Mouse (Mus musculus): Measurements from ENCODE around the gene Psmd10. TPM values are rescaled to one million over a fixed set of nuclear protein-coding genes. Genes with fewer than 3 reads are reported as not detected.

Psmd10 gene
- polyA plus RNA-seq, 1 experiment from 2014 or later = 33.1 TPM

DNA sequence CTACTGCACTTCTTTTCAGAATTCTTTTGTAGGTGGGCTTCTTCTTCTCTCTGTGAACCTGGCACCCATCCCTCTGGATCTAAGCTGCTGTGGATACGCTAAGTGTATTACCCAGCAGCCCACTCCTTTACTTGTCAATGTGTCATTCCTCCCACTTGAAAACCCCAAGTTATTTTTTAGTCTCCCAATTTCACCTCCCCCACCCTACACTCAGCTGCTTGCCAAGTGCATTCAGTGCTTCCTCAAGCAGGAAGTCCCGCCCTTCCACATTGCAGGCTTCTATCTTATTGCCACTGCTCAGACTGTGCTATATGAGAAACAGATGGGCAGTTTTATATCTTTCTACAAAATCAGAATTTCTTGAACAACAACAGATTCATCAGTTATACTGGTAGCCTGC lies 23.0 kb upstream of the Psmd10 start:
- Histone ChIP-seq H3K36me3 (ENCODE audit: control insufficient read depth, insufficient read depth) (no peaks in the 10 kb centered on the region), H3K4me2 (ENCODE audit: low read depth, low read length) (no peak overlapping the region), H3K9me3 (replicated peaks; ENCODE audit: control insufficient read depth, low read length) (no peaks in the 10 kb centered on the region), H3K9ac (ENCODE audit: low read depth, low read length) (no peak overlapping the region), H3K27me3 (ENCODE audit: control insufficient read depth, insufficient read depth, low read depth, low read length) (peaks cover 6% of the 10 kb centered on the region; the same call in 1 of the 2 replicates), H3K4me1 (ENCODE audit: control insufficient read depth, low read depth, low read length) (no peaks in the 10 kb centered on the region; the same call in 1 of the 2 replicates), H3K27ac (ENCODE audit: low read length) (no peak overlapping the region), H3K4me3 (ENCODE audit: low read depth, low read length) (no peak overlapping the region)
- no peak; the same call in 1 of the 2 replicates for ATAC-seq (ENCODE audit: low read depth)
- 52% methylated on average over 2 of the region's 2 CpGs for WGBS (ENCODE audit: insufficient replicate concordance)

DNA sequence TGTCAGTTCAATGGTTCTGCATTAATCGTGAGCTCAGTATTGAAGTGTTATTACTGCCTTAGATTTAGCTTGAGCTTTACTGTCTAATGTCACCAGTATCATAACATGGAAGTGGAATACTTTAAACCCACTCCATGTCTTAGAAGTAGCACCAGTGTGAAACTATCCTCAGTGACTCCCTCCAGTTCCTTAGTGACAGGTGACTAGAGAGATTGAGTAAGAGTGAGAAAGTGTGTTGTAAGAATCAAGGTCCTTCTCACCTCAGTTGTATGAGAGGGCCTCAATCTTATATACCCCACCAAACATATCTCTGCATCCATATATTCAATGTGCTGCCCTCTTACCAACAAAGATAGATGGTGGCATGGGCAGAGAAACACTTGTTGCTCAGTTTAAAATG lies 22.4 kb upstream of the Psmd10 start:
- no peak for ATAC-seq (ENCODE audit: low read depth)
- 71% methylated on average over 1 of the region's 1 CpGs for WGBS (ENCODE audit: insufficient replicate concordance)
- Histone ChIP-seq H3K4me3 (ENCODE audit: low read depth, low read length) (no peak overlapping the region), H3K9ac (ENCODE audit: low read depth, low read length) (no peak overlapping the region), H3K4me1 (ENCODE audit: control insufficient read depth, low read depth, low read length) (no peaks in the 10 kb centered on the region; the same call in 1 of the 2 replicates), H3K4me2 (ENCODE audit: low read depth, low read length) (no peak overlapping the region), H3K27ac (ENCODE audit: low read length) (no peak overlapping the region), H3K36me3 (ENCODE audit: control insufficient read depth, insufficient read depth) (no peaks in the 10 kb centered on the region), H3K27me3 (ENCODE audit: control insufficient read depth, insufficient read depth, low read depth, low read length) (peaks cover 6% of the 10 kb centered on the region; the same call in 1 of the 2 replicates), H3K9me3 (replicated peaks; ENCODE audit: control insufficient read depth, low read length) (no peaks in the 10 kb centered on the region)

- H3K4me3 ChIP-seq (ENCODE audit: low read depth, low read length) = peak overlapping the region; percentile 71
- 16% methylated on average over 5 of the region's 5 CpGs for WGBS (ENCODE audit: insufficient replicate concordance)
- H3K36me3 ChIP-seq (ENCODE audit: control insufficient read depth, insufficient read depth) = no peaks in the 10 kb centered on the region; the same call in 1 of the 2 replicates
- peak overlapping the region; percentile 64 for H3K4me2 ChIP-seq (ENCODE audit: low read depth, low read length)
- H3K27me3 ChIP-seq (ENCODE audit: control insufficient read depth, insufficient read depth, low read depth, low read length) = no peaks in the 10 kb centered on the region
- no peaks in the 10 kb centered on the region for H3K9me3 ChIP-seq (replicated peaks; ENCODE audit: control insufficient read depth, low read length)
- H3K9ac ChIP-seq (ENCODE audit: low read depth, low read length) = peak overlapping the region; percentile 69
- peak; percentile 7 for ATAC-seq (ENCODE audit: low read depth)
- no peaks in the 10 kb centered on the region; the same call in 1 of the 2 replicates for H3K4me1 ChIP-seq (ENCODE audit: control insufficient read depth, low read depth, low read length)
- peak overlapping the region; percentile 53; the same call in 1 of the 2 replicates for H3K27ac ChIP-seq (ENCODE audit: low read length)
Measured at GRCm38 (mm10) chrX:140956959-140957358, 431 bp upstream of the Psmd10 start.

GRCm38 (mm10) chrX:140953618-140954017 lies 2.9 kb downstream of the Psmd10 start:
- peak overlapping the region; percentile 31; the same call in 1 of the 2 replicates for H3K4me2 ChIP-seq (ENCODE audit: low read depth, low read length)
- no peaks in the 10 kb centered on the region; the same call in 1 of the 2 replicates for H3K4me1 ChIP-seq (ENCODE audit: control insufficient read depth, low read depth, low read length)
- no peaks in the 10 kb centered on the region for H3K9me3 ChIP-seq (replicated peaks; ENCODE audit: control insufficient read depth, low read length)
- peak; percentile 76 for ATAC-seq (ENCODE audit: low read depth)
- H3K27ac ChIP-seq (ENCODE audit: low read length) = peak overlapping the region; percentile 90
- H3K36me3 ChIP-seq (ENCODE audit: control insufficient read depth, insufficient read depth) = peaks cover 5% of the 10 kb centered on the region; the same call in 1 of the 2 replicates
- no peaks in the 10 kb centered on the region for H3K27me3 ChIP-seq (ENCODE audit: control insufficient read depth, insufficient read depth, low read depth, low read length)
- peak overlapping the region; percentile 57 for H3K4me3 ChIP-seq (ENCODE audit: low read depth, low read length)
- WGBS (ENCODE audit: insufficient replicate concordance) = 48% methylated on average over 4 of the region's 4 CpGs
- peak overlapping the region; percentile 67 for H3K9ac ChIP-seq (ENCODE audit: low read depth, low read length)

GRCm38 (mm10) chrX:140936271-140936670 lies 20.3 kb downstream of the Psmd10 start:
- Histone ChIP-seq H3K27ac (ENCODE audit: low read length) (no peak overlapping the region), H3K4me1 (ENCODE audit: control insufficient read depth, low read depth, low read length) (no peaks in the 10 kb centered on the region), H3K9me3 (replicated peaks; ENCODE audit: control insufficient read depth, low read length) (no peaks in the 10 kb centered on the region), H3K4me3 (ENCODE audit: low read depth, low read length) (no peak overlapping the region), H3K9ac (ENCODE audit: low read depth, low read length) (no peak overlapping the region), H3K36me3 (ENCODE audit: control insufficient read depth, insufficient read depth) (no peaks in the 10 kb centered on the region), H3K4me2 (ENCODE audit: low read depth, low read length) (no peak overlapping the region), H3K27me3 (ENCODE audit: control insufficient read depth, insufficient read depth, low read depth, low read length) (no peaks in the 10 kb centered on the region)
- no peak for ATAC-seq (ENCODE audit: low read depth)
- WGBS (ENCODE audit: insufficient replicate concordance) = 49% methylated on average over 5 of the region's 5 CpGs

- H3K27me3 ChIP-seq (ENCODE audit: control insufficient read depth, insufficient read depth, low read depth, low read length) = no peaks in the 10 kb centered on the region
- no peaks in the 10 kb centered on the region for H3K9me3 ChIP-seq (replicated peaks; ENCODE audit: control insufficient read depth, low read length)
- no peaks in the 10 kb centered on the region for H3K36me3 ChIP-seq (ENCODE audit: control insufficient read depth, insufficient read depth)
- no peak overlapping the region for H3K4me3 ChIP-seq (ENCODE audit: low read depth, low read length)
- no peak overlapping the region for H3K9ac ChIP-seq (ENCODE audit: low read depth, low read length)
- H3K4me1 ChIP-seq (ENCODE audit: control insufficient read depth, low read depth, low read length) = no peaks in the 10 kb centered on the region
- no peak overlapping the region for H3K4me2 ChIP-seq (ENCODE audit: low read depth, low read length)
- ATAC-seq (ENCODE audit: low read depth) = no peak
- H3K27ac ChIP-seq (ENCODE audit: low read length) = no peak overlapping the region
- WGBS (ENCODE audit: insufficient replicate concordance) = 33% methylated on average over 3 of the region's 3 CpGs
Measured at GRCm38 (mm10) chrX:140933263-140933662, 23.3 kb downstream of the Psmd10 start.

DNA sequence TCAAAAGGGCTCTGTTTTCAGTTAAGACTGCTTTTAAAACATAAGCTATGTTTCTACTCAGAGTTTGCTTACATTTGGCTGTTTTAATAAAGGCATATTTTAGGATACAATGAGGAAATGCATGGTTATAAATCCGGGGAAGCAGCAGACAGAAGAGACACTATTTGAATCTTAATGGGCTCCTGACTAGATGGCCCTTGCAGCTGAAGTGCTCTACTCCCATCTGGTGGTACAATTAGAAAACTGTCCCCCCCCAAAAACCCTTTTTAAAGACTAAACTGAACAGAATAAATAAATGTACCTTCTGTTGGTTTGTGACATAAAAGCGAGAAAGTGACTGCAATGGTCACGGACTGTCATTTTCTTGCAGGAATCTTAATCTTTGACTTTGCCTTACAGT lies 24.5 kb downstream of the Psmd10 start:
- no peak overlapping the region for H3K4me2 ChIP-seq (ENCODE audit: low read depth, low read length)
- H3K9ac ChIP-seq (ENCODE audit: low read depth, low read length) = no peak overlapping the region
- no peak for ATAC-seq (ENCODE audit: low read depth)
- H3K27me3 ChIP-seq (ENCODE audit: control insufficient read depth, insufficient read depth, low read depth, low read length) = no peaks in the 10 kb centered on the region
- no peaks in the 10 kb centered on the region for H3K36me3 ChIP-seq (ENCODE audit: control insufficient read depth, insufficient read depth)
- no peak overlapping the region for H3K27ac ChIP-seq (ENCODE audit: low read length)
- WGBS (ENCODE audit: insufficient replicate concordance) = 57% methylated on average over 3 of the region's 3 CpGs
- H3K4me3 ChIP-seq (ENCODE audit: low read depth, low read length) = no peak overlapping the region
- H3K4me1 ChIP-seq (ENCODE audit: control insufficient read depth, low read depth, low read length) = no peaks in the 10 kb centered on the region
- H3K9me3 ChIP-seq (replicated peaks; ENCODE audit: control insufficient read depth, low read length) = no peaks in the 10 kb centered on the region

GRCm38 (mm10) chrX:140921321-140921720 lies 35.2 kb downstream of the Psmd10 start:
- no peaks in the 10 kb centered on the region for H3K36me3 ChIP-seq (ENCODE audit: control insufficient read depth, insufficient read depth)
- WGBS (ENCODE audit: insufficient replicate concordance) = 69% methylated on average over 6 of the region's 6 CpGs
- no peaks in the 10 kb centered on the region for H3K9me3 ChIP-seq (replicated peaks; ENCODE audit: control insufficient read depth, low read length)
- no peak for ATAC-seq (ENCODE audit: low read depth)
- no peaks in the 10 kb centered on the region for H3K4me1 ChIP-seq (ENCODE audit: control insufficient read depth, low read depth, low read length)
- H3K27me3 ChIP-seq (ENCODE audit: control insufficient read depth, insufficient read depth, low read depth, low read length) = peaks cover 2% of the 10 kb centered on the region
- H3K27ac ChIP-seq (ENCODE audit: low read length) = no peak overlapping the region
- no peak overlapping the region for H3K4me2 ChIP-seq (ENCODE audit: low read depth, low read length)
- no peak overlapping the region for H3K9ac ChIP-seq (ENCODE audit: low read depth, low read length)
- H3K4me3 ChIP-seq (ENCODE audit: low read depth, low read length) = no peak overlapping the region

DNA sequence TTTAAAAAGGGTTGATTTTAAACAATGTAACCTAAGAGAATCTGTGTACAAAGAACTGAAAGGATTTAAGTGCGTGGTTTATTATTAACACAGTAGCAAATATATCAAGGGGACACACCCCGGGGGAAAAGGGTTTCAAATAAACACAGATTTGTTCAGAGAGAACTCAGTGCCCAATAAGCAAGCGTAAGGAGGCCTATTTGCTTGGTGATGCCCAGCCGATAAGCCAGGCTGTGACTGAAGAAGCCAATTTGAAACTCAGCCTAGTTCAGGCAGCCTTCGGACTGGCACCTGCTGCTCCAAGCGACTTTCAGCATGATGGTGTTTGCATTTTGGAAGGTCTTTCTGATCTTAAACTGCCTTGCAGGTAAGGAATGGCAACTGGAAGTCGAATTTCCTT lies 49.2 kb downstream of the Psmd10 start, which contains the start of gene Vsig1:
Vsig1 (plus strand) TSS at position 249 of the 400 bp plus-strand sequence.
- Histone ChIP-seq H3K9me3 (replicated peaks; ENCODE audit: control insufficient read depth, low read length) (no peaks in the 10 kb centered on the region), H3K4me2 (ENCODE audit: low read depth, low read length) (no peak within 1 kb of the TSS), H3K9ac (ENCODE audit: low read depth, low read length) (no peak within 1 kb of the TSS), H3K4me3 (ENCODE audit: low read depth, low read length) (no peak within 1 kb of the TSS), H3K4me1 (ENCODE audit: control insufficient read depth, low read depth, low read length) (no peaks in the 10 kb centered on the region), H3K36me3 (ENCODE audit: control insufficient read depth, insufficient read depth) (no peaks in the 10 kb centered on the region), H3K27me3 (ENCODE audit: control insufficient read depth, insufficient read depth, low read depth, low read length) (no peaks in the 10 kb centered on the region), H3K27ac (ENCODE audit: low read length) (no peak within 1 kb of the TSS)
- no peak for ATAC-seq (ENCODE audit: low read depth)
- WGBS (ENCODE audit: insufficient replicate concordance) = 50% methylated on average over 7 of the region's 7 CpGs
